Mouse (Mus musculus) kidney, embryonic 14.5 days (tissue): Measurements from ENCODE around the gene Cyp4b1. TPM values are rescaled to one million over a fixed set of nuclear protein-coding genes. Genes with fewer than 3 reads are reported as not detected.
"Not testable (repeated sequence)": the region's sequence is repeated elsewhere in the genome, so short reads cannot be mapped to it uniquely, and the experiment has no call there.

Experiments
- ATAC-seq: fragments of 200-750 bp; cut with Nextera tagmentation; 2 replicates; pipeline ENCODE4 v1.8.0; 2017; ENCODE audit warnings: moderate number of reproducible peaks, mild to moderate bottlenecking, moderate TSS enrichment, moderate library complexity; ENCODE audit not compliant: low FRiP score, low TSS enrichment
- H3K27ac ChIP-seq: fragments of 300-500 bp; sonication (generic); 2 replicates; pipeline ENCODE4 v1.5.1; 2014; ENCODE audit warnings: low read depth, mild to moderate bottlenecking, low read length, moderate library complexity, mixed read lengths
- H3K27me3 ChIP-seq: fragments of 300-500 bp; sonication (generic); 2 replicates; pipeline ENCODE4 v1.6.1; 2014; ENCODE audit warnings: mild to moderate bottlenecking, low read length; ENCODE audit not compliant: control insufficient read depth, insufficient read depth
- H3K36me3 ChIP-seq: fragments of 300-500 bp; sonication (generic); 2 replicates; pipeline ENCODE4 v1.6.1; 2014; ENCODE audit warnings: low read length, mixed read lengths; ENCODE audit not compliant: control insufficient read depth, insufficient read depth
- H3K4me1 ChIP-seq: fragments of 300-500 bp; sonication (generic); 2 replicates; pipeline ENCODE4 v1.6.1; 2014; ENCODE audit warnings: low read length, mixed read lengths; ENCODE audit not compliant: control insufficient read depth, insufficient read depth
- H3K4me2 ChIP-seq: fragments of 300-500 bp; sonication (generic); replicated peaks from 2 replicates; pipeline ENCODE4 v1.6.1; 2014; ENCODE audit warnings: low read depth, mild to moderate bottlenecking, low read length
- H3K4me3 ChIP-seq: fragments of 300-500 bp; sonication (generic); 2 replicates; pipeline ENCODE4 v1.5.1; 2014; ENCODE audit warnings: mild to moderate bottlenecking, low read length
- H3K9ac ChIP-seq: fragments of 300-500 bp; sonication (generic); 2 replicates; pipeline ENCODE4 v1.6.1; 2014; ENCODE audit warnings: low read depth, mild to moderate bottlenecking, low read length, moderate library complexity
- H3K9me3 ChIP-seq: fragments of 300-500 bp; sonication (generic); 2 replicates; pipeline ENCODE4 v1.6.1; 2016; ENCODE audit warnings: low read length; ENCODE audit not compliant: control insufficient read depth
- WGBS: fragments of 180-500 bp; shearing (Covaris S2); extraction: QIAGEN DNeasy Blood & Tissue Kit; methylation state at CpG from one replicate; pipeline ENCODE4 v1.1.7; 2014; 5-methylcytosine and 5-hydroxymethylcytosine counted together
- polyA plus RNA-seq: library from polyadenylated mRNA; unstranded; fragments of >200 nt; fragmentation: Nextera tagmentation; extraction: Ambion mirVana; gene quantifications from 2 replicates; pipeline ENCODE4 v1.2.1, GENCODE M21; 2014

Gene Cyp4b1
- polyA plus RNA-seq, 1 experiment from 2014 or later, result 3.1 TPM

GRCm38 (mm10) chr4:115648752-115649151, 1.2 kb upstream of the Cyp4b1 start:
- ATAC-seq, result no peak
- 54% methylated on average over 2 of the region's 2 CpGs for WGBS

GRCm38 (mm10) chr4:115645371-115645770, 2.2 kb downstream of the Cyp4b1 start:
- Histone ChIP-seq H3K9me3 (no peaks in the 10 kb centered on the region), H3K9ac (no peak overlapping the region), H3K27me3 (no peaks in the 10 kb centered on the region), H3K27ac (no peak overlapping the region), H3K36me3 (no peaks in the 10 kb centered on the region), H3K4me1 (no peaks in the 10 kb centered on the region), H3K4me3 (no peak overlapping the region), H3K4me2 (no peak overlapping the region)
- ATAC-seq, result no peak

More at GRCm38 (mm10) chr4:115648752-115649151, 1.2 kb upstream of the Cyp4b1 start:
- H3K4me3 ChIP-seq, result no peak overlapping the region
- H3K27ac ChIP-seq, result no peak overlapping the region
- no peaks in the 10 kb centered on the region for H3K9me3 ChIP-seq
- no peaks in the 10 kb centered on the region for H3K36me3 ChIP-seq
- H3K4me2 ChIP-seq, result no peak overlapping the region
- no peaks in the 10 kb centered on the region for H3K27me3 ChIP-seq
- H3K4me1 ChIP-seq, result no peaks in the 10 kb centered on the region
- no peak overlapping the region for H3K9ac ChIP-seq

- H3K27ac ChIP-seq, result no peak overlapping the region
- 52% methylated on average over 5 of the region's 5 CpGs for whole genome bisulfite sequencing
- H3K36me3 ChIP-seq, result no peaks in the 10 kb centered on the region
- 0 out of 2 replicates have a peak, but pooled peaks have one; percentile 28 for ATAC-seq
- H3K4me2 ChIP-seq, result no peak overlapping the region
- H3K27me3 ChIP-seq, result no peaks in the 10 kb centered on the region
- no peak overlapping the region for H3K4me3 ChIP-seq
- H3K4me1 ChIP-seq, result no peaks in the 10 kb centered on the region
- H3K9ac ChIP-seq, result no peak overlapping the region
- no peaks in the 10 kb centered on the region for H3K9me3 ChIP-seq
These were observed 4.4 kb downstream of the Cyp4b1 start for GRCm38 (mm10) chr4:115642967-115643754.

- not testable (repeated sequence) for H3K4me1 ChIP-seq, H3K4me3 ChIP-seq, H3K9me3 ChIP-seq, ATAC-seq, H3K27me3 ChIP-seq, H3K36me3 ChIP-seq, H3K27ac ChIP-seq, H3K9ac ChIP-seq, H3K4me2 ChIP-seq
- 98% methylated on average over 2 of the region's 3 CpGs for WGBS
These were observed 22.0 kb downstream of the Cyp4b1 start for GRCm38 (mm10) chr4:115625560-115625959.

GRCm38 (mm10) chr4:115614005-115614404, 33.5 kb downstream of the Cyp4b1 start:
- H3K4me3 ChIP-seq, result no peak overlapping the region
- ATAC-seq, result no peak
- no peaks in the 10 kb centered on the region for H3K4me1 ChIP-seq
- no peaks in the 10 kb centered on the region for H3K9me3 ChIP-seq
- no peak overlapping the region for H3K4me2 ChIP-seq
- H3K9ac ChIP-seq, result no peak overlapping the region
- H3K27me3 ChIP-seq, result no peaks in the 10 kb centered on the region
- no peaks in the 10 kb centered on the region for H3K36me3 ChIP-seq
- H3K27ac ChIP-seq, result no peak overlapping the region

- not testable (repeated sequence) for H3K4me3 ChIP-seq, H3K9me3 ChIP-seq, H3K27me3 ChIP-seq, H3K4me2 ChIP-seq, ATAC-seq, H3K27ac ChIP-seq, H3K4me1 ChIP-seq, H3K36me3 ChIP-seq, H3K9ac ChIP-seq
- 90% methylated on average over 8 of the region's 8 CpGs for WGBS
These were observed 46.9 kb downstream of the Cyp4b1 start, which contains the start of gene Cyp4a32 for GRCm38 (mm10) chr4:115600611-115601010. TSS of gene Cyp4a32 (plus strand) at chr4:115600969.

- no peak for ATAC-seq
- 65% methylated on average over 2 of the region's 2 CpGs for WGBS
These were observed 50.6 kb downstream of the Cyp4b1 start for GRCm38 (mm10) chr4:115596824-115597336.

GRCm38 (mm10) chr4:115596357-115596756, 51.2 kb downstream of the Cyp4b1 start:
- Histone ChIP-seq H3K9ac (no peak overlapping the region), H3K36me3 (no peaks in the 10 kb centered on the region), H3K4me1 (no peaks in the 10 kb centered on the region), H3K9me3 (no peaks in the 10 kb centered on the region), H3K27me3 (no peaks in the 10 kb centered on the region), H3K27ac (no peak overlapping the region), H3K4me3 (no peak overlapping the region), H3K4me2 (no peak overlapping the region)
- 88% methylated on average over 1 of the region's 1 CpGs for WGBS
- ATAC-seq, result no peak

More at GRCm38 (mm10) chr4:115596824-115597336, 50.6 kb downstream of the Cyp4b1 start:
- no peaks in the 10 kb centered on the region for H3K36me3 ChIP-seq
- H3K27me3 ChIP-seq, result no peaks in the 10 kb centered on the region
- H3K27ac ChIP-seq, result no peak overlapping the region
- no peak overlapping the region for H3K9ac ChIP-seq
- no peaks in the 10 kb centered on the region for H3K4me1 ChIP-seq
- no peak overlapping the region for H3K4me3 ChIP-seq
- H3K9me3 ChIP-seq, result no peaks in the 10 kb centered on the region
- H3K4me2 ChIP-seq, result no peak overlapping the region

GRCm38 (mm10) chr4:115583036-115583435, 64.5 kb downstream of the Cyp4b1 start:
- H3K4me1 ChIP-seq, result no peaks in the 10 kb centered on the region
- no peaks in the 10 kb centered on the region for H3K9me3 ChIP-seq
- no peak for ATAC-seq
- no peaks in the 10 kb centered on the region for H3K27me3 ChIP-seq
- H3K4me3 ChIP-seq, result no peak overlapping the region
- H3K4me2 ChIP-seq, result no peak overlapping the region
- no peaks in the 10 kb centered on the region for H3K36me3 ChIP-seq
- H3K27ac ChIP-seq, result no peak overlapping the region
- H3K9ac ChIP-seq, result no peak overlapping the region
